Mouse (Mus musculus) adrenal gland, adult 8-10 months (tissue): Measurements from ENCODE around the gene Tmem255b. TPM values are rescaled to one million over a fixed set of nuclear protein-coding genes. Genes with fewer than 3 reads are reported as not detected.

Source experiments
- DNase-seq: peaks from one replicate; pipeline ENCODE4 v3.0.0; 2022
- total RNA-seq, 4 experiments: library from RNA; stranded (reverse); gene quantifications; 2 replicates each; pipeline ENCODE4 v1.2.4; 2022

Gene Tmem255b
- total RNA-seq, 4 experiments from 2014 or later = 0.77 to 1.7 (median 1.1) TPM

DNA sequence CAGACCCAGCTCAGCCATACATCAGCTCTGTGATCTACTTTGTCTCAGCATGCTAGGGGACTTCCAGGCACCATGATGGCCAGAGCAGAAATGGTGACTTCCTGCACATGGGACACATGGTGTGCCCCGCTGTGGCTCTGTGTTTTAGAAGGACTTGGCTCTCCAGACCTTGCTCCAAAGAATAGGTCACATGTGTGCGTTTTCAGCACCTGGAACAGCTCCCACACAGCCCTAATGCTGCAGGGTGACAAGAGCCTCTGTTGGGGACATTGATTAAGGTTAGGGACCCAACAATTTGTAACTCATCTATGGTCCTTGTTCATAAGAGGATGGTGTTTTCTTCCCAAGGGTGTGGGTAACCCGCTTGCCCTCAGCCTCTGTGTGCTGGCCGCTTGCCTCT lies 13.2 kb downstream of the Tmem255b start:
- no peak for DNase-seq

- DNase-seq = no peak
Observed at GRCm38 (mm10) chr8:13451747-13452277, 16.8 kb downstream of the Tmem255b start.

- no peak for DNase-seq
Observed at GRCm38 (mm10) chr8:13454341-13455113, 19.5 kb downstream of the Tmem255b start.

GRCm38 (mm10) chr8:13455295-13455694 lies 20.3 kb downstream of the Tmem255b start:
- peak; percentile 60 for DNase-seq

DNA sequence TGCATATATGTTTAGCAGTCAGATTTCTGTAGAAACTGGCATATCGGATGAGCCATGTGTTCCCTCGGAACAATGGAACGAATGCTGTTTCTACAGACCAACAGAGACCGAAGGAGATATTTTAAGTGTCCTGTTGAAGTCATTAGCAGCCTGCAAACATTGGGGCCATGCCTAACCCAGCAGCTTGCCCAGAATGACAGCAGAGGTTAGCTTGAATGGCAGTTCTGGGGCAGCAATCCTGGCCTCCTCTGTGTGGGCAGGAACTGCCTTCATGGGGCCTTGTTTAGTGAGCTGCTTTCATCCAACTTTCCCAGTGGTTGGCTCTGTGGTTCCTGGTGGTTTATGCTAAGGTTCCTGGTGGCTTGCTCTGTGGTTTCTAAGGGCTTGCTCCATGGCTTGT lies 24.4 kb downstream of the Tmem255b start:
- DNase-seq = no peak

DNA sequence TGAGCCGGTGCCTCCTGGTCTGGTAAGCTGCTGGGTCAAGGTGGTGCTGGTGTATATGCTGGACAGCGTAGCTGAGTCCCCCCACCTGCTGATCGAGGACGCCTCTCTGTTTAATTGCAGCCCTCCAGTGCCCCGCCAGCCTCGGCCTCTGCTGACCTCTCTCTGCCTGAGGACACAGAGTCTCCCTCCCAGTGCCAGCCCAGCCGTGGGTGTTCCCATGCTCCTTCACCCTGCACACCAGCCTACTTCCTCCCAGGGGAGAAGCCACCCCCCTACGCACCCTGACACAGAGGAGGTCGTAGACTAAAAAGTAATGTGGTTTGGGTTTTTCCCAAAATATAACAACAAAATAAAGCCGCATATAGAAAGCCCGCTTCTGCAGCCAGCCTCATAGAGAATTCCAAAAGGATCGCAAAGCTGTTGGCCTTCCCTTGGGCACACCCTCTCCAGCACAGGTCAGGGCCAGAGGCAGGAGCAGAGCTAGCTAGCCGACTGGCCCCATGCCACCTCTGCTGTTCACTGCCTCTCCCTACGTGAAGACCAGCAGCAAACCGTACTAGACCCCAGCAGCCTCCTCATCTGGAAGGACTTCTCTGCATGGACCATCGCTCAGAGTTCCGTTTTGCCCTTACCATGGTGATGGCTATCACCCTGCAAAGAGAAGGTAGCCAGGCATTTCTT lies 26.2 kb downstream of the Tmem255b start:
- peak; percentile 63 for DNase-seq

GRCm38 (mm10) chr8:13461843-13462242 lies 26.9 kb downstream of the Tmem255b start:
- peak; percentile 67 for DNase-seq

DNA sequence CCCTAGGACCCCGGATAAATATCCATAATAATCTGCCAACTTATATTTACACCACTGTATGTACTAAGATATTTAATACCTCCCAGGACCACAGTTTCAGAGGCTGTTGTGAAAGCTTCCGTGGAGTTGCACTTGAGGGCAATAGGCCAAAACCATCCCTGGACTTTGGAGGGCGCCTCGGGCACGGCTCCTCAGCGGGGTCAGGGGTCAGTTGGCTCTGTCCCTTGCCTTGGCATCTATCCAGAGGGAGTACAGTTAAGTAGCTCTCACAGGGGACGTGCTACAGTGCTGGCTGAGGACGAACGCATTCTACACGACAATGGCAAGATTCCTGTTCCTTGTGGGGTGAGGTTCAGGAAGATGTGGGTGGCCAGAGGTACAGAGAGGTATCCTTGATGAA lies 27.4 kb downstream of the Tmem255b start:
- DNase-seq = peak; percentile 84

GRCm38 (mm10) chr8:13465324-13465723 lies 30.3 kb downstream of the Tmem255b start:
- no peak for DNase-seq

DNA sequence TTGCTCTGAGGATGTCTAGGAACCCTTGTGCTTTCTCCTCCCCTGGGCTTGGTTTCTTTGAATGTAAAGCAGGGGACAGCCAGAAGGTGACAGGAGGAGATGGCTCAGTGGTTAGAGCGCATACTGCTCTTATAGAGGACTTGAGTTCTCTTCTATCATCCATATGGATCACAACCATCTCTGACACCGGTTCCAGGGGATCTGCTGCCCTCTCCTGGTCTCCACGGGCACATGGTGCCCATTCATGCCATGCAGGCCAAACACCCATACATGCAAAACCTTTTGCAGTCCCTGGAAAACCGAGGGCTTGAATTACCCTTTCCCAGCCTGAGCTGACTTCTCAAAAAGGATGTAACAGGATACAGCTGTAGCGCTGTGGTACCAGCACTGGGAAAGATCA lies 32.0 kb downstream of the Tmem255b start:
- no peak for DNase-seq

- no peak for DNase-seq
Observed at GRCm38 (mm10) chr8:13468737-13469136, 33.7 kb downstream of the Tmem255b start.

- DNase-seq = no peak
Observed at GRCm38 (mm10) chr8:13471484-13471883, 36.5 kb downstream of the Tmem255b start.

- no peak for DNase-seq
Observed at GRCm38 (mm10) chr8:13472284-13472683, 37.3 kb downstream of the Tmem255b start.

- no peak for DNase-seq
Observed at GRCm38 (mm10) chr8:13475892-13476291, 40.9 kb downstream of the Tmem255b start.

- no peak for DNase-seq
Observed at GRCm38 (mm10) chr8:13481089-13481554, 46.1 kb downstream of the Tmem255b start.

GRCm38 (mm10) chr8:13481596-13481995 lies 46.6 kb downstream of the Tmem255b start:
- peak; percentile 54 for DNase-seq

DNA sequence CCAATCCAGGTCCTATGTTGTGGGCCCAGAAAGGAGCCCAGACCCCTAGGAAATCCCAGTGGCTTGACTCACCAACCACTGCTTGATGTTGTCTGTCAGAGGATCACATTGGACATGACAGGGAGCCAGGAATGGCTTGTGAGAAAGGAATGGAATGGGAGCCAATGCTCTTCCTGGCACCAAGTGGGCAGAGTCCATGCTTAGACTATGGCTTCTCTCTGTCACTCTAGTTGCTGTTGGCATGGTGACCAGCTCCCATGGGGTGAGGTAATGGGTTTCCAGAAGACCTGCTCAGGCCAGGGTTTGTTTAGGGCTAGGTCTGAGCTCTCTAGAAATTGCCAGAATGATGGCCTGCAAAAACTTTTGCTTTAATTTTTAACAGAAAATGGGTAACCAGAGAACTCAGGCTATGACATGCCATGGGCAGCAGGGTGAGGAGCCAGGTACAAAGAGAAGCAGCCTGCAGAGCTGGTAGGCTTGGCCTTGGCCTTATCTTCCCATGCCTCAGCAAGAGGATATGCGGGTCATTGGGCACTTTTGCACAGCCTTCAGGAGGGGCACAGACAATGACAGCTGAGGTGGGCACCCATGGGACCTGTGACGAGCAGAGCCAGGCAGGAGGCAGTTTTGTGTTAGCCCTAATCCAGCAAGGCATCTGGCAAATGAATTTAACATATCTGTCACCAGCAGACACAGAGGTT lies 47.3 kb downstream of the Tmem255b start:
- DNase-seq = peak; percentile 52

DNA sequence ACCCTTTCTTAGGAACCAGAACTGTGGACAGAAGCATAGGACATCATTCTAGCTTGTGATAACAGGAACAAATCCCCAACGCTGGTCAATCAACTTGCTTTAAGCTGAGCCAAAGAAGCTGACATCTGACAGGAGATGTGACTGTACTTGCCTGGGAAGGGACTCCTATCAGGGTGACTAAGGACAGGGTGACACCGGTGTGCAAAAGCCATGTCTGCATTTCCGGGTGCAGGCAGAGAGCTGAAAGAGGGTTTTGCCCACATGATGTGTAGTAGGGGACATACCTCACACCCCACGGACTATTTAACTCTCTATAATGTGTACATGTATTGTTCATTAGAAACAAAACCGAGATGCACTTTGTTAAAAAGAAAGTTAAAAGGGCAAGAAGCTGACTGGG lies 48.2 kb downstream of the Tmem255b start:
- DNase-seq = no peak

DNA sequence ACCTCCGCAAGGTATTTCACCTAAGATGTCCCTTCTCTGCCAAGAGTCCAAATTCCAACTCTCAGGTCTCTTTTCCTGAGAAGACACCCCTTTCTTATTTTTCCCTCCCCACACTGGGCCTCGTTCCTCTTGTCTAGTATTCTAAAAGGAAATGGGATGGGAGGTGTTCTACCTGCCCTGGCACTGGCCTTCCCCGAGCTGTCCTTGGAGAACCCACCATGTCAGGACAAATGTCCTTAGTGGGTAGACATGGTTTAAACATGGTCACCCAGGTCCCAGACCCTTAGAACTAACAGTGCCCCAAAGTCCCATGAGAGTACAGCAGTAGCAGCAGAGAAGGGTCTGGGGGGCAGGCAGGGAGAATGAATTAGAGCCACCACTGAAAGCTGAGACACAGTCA lies 54.4 kb downstream of the Tmem255b start:
- no peak for DNase-seq

GRCm38 (mm10) chr8:13489986-13490910 lies 55.3 kb downstream of the Tmem255b start:
- DNase-seq = no peak

DNA sequence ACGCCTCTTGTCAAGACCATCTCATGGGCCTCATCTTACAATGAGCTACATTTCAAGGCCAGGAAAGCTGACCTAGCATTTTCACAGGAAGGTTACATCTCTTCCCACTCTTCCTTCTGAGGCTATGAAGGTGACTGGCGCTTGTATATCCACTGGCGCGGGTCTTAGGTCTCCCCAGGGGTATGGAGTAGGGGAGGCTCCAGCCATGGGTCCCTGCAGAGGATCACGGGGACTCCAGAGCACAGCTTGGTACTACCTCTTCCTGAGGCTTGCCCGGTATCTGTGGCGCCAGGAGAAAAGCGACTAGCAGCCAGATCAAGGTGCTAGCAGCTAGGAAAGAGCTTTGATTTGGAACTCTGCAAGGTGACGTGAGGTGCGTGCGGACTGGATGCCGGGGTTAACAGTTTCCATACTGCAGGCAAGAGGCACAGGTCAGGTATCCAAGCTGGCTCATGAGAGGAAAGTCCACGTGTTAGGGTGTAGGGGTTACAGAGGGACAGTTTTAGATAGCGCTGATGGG lies 56.6 kb downstream of the Tmem255b start:
- no peak for DNase-seq
